Mouse (Mus musculus) embryonic stem cell, embryonic (primary cell): ENCODE measurements around the gene Esr1.

Source experiments
- CTCF ChIA-PET, 4 experiments: fragments of 300-600 bp in 2 of 4; fragments of 350-600 bp in 2 of 4; sonication (Branson Sonifier 250); formaldehyde crosslinking; loops; one replicate each; lab custom pipeline; 2022; ENCODE audit warnings: inconsistent platforms in 2 of 4; lab: Charles Lee
- POLR2A ChIA-PET, 4 experiments: fragments of 300-600 bp in 2 of 4; fragments of 350-600 bp in 2 of 4; sonication (Branson Sonifier 250); formaldehyde crosslinking; loops; one replicate each; lab custom pipeline; 2022; ENCODE audit warnings: antibody characterized with exemption in 4 of 4, inconsistent platforms in 1 of 4; lab: Charles Lee

Gene Esr1

GRCm38 (mm10) chr10:4996592-4996991 lies 385.2 kb downstream of the Esr1 start:
- ChIA-PET CTCF (no interaction called here), POLR2A (no interaction called here)

- POLR2A ChIA-PET: no interaction called here
- CTCF ChIA-PET: interaction anchor here in 1 of 4 experiments (0.5 kb wide), 1 partner anchor 576 kb away, joined by 3 read pairs; no protein-coding TSS in a partner anchor
Measured at GRCm38 (mm10) chr10:5008795-5009366, 397.5 kb downstream of the Esr1 start.

- ChIA-PET CTCF (no interaction called here), POLR2A (no interaction called here)
Measured at GRCm38 (mm10) chr10:5012004-5012403, 400.6 kb downstream of the Esr1 start.

- POLR2A ChIA-PET: no interaction called here
- CTCF ChIA-PET: interaction anchor here in 1 of 4 experiments (0.5 to 0.6 kb wide), 2 partner anchors 9 to 382 kb away, joined by 3 read pairs; no protein-coding TSS in a partner anchor
Measured at GRCm38 (mm10) chr10:5014976-5015375, 403.6 kb downstream of the Esr1 start.

GRCm38 (mm10) chr10:5017148-5017547 lies 405.8 kb downstream of the Esr1 start:
- ChIA-PET POLR2A (interaction anchor here in 1 of 4 experiments (1.7 kb wide), 1 partner anchor 10 kb away, joined by 6 read pairs; no protein-coding TSS in a partner anchor), CTCF (no interaction called here)

- ChIA-PET POLR2A (interaction anchor here in 1 of 4 experiments (0.6 kb wide), 1 partner anchor 227 kb away, joined by 3 read pairs; no protein-coding TSS in a partner anchor), CTCF (no interaction called here)
Measured at GRCm38 (mm10) chr10:5025906-5026305, 414.5 kb downstream of the Esr1 start.

GRCm38 (mm10) chr10:5027208-5027607 lies 415.8 kb downstream of the Esr1 start:
- ChIA-PET POLR2A (interaction anchor here in 1 of 4 experiments (2.2 kb wide), 1 partner anchor 11 kb away, joined by 6 read pairs; no protein-coding TSS in a partner anchor), CTCF (no interaction called here)

- ChIA-PET POLR2A (interaction anchor here in 2 of 4 experiments (0.5 to 2.2 kb wide), 3 partner anchors 12 to 708 kb away, joined by 4 to 6 read pairs (median 5); no protein-coding TSS in a partner anchor), CTCF (interaction anchor here in 1 of 4 experiments (0.9 kb wide), 1 partner anchor 134 kb away, joined by 3 read pairs; no protein-coding TSS in a partner anchor)
Measured at GRCm38 (mm10) chr10:5028301-5028700, 416.9 kb downstream of the Esr1 start.

GRCm38 (mm10) chr10:5029161-5029560 lies 417.8 kb downstream of the Esr1 start:
- POLR2A ChIA-PET: interaction anchor here in 1 of 4 experiments (0.7 kb wide), 1 partner anchor 129 kb away, joined by 3 read pairs; no protein-coding TSS in a partner anchor
- CTCF ChIA-PET: interaction anchor here in 2 of 4 experiments (0.7 kb wide), 2 partner anchors 105 to 1978 kb away, joined by 4 to 6 read pairs; no protein-coding TSS in a partner anchor

GRCm38 (mm10) chr10:5029883-5030282 lies 418.5 kb downstream of the Esr1 start:
- ChIA-PET POLR2A (interaction anchor here in 1 of 4 experiments (0.6 kb wide), 1 partner anchor 965 kb away, joined by 3 read pairs; no protein-coding TSS in a partner anchor), CTCF (interaction anchor here in 2 of 4 experiments (0.7 kb wide), 2 partner anchors 106 to 1978 kb away, joined by 4 to 6 read pairs; no protein-coding TSS in a partner anchor)

- POLR2A ChIA-PET: interaction anchor here in 1 of 4 experiments (0.6 kb wide), 1 partner anchor 941 kb away, joined by 3 read pairs; no protein-coding TSS in a partner anchor
- CTCF ChIA-PET: no interaction called here
Measured at GRCm38 (mm10) chr10:5032192-5033048, 421.0 kb downstream of the Esr1 start.

- CTCF ChIA-PET: interaction anchor here in 1 of 4 experiments (1.0 kb wide), 1 partner anchor 186 kb away, joined by 4 read pairs; no protein-coding TSS in a partner anchor
- POLR2A ChIA-PET: interaction anchor here in 1 of 4 experiments (0.5 to 1.3 kb wide), 3 partner anchors 17 to 676 kb away, joined by 3 to 4 read pairs (median 3); no protein-coding TSS in a partner anchor
Measured at GRCm38 (mm10) chr10:5041254-5041653, 429.9 kb downstream of the Esr1 start.

GRCm38 (mm10) chr10:5044481-5044880 lies 433.1 kb downstream of the Esr1 start:
- ChIA-PET POLR2A (interaction anchor here in 3 of 4 experiments (1.0 to 1.2 kb wide), 3 partner anchors 12 to 761 kb away, joined by 3 to 4 read pairs (median 3); partner anchors contain the start of gene Fbxo5 (in 1 of the 3)), CTCF (no interaction called here)

GRCm38 (mm10) chr10:5045213-5045612 lies 433.8 kb downstream of the Esr1 start:
- POLR2A ChIA-PET: interaction anchor here in 1 of 4 experiments (1.0 kb wide), 1 partner anchor 11 kb away, joined by 3 read pairs; no protein-coding TSS in a partner anchor

GRCm38 (mm10) chr10:5045671-5046070 lies 434.3 kb downstream of the Esr1 start:
- ChIA-PET POLR2A (no interaction called here), CTCF (interaction anchor here in 1 of 4 experiments (0.5 kb wide), 1 partner anchor 1531 kb away, joined by 3 read pairs; no protein-coding TSS in a partner anchor)

More at GRCm38 (mm10) chr10:5045213-5045612, 433.8 kb downstream of the Esr1 start:
- CTCF ChIA-PET: interaction anchor here in 1 of 4 experiments (0.5 kb wide), 1 partner anchor 1531 kb away, joined by 3 read pairs; no protein-coding TSS in a partner anchor
